Mouse (Mus musculus): Measurements from ENCODE around the gene Golm1. TPM values are rescaled to one million over a fixed set of nuclear protein-coding genes. Genes with fewer than 3 reads are reported as not detected.
A peak's percentile ranks its signal among the peaks of the same experiment; 100 is the strongest.
"Not testable (repeated sequence)": the region's sequence is repeated elsewhere in the genome, so short reads cannot be mapped to it uniquely, and the experiment has no call there.

Golm1 gene
- polyA plus RNA-seq, 2 experiments, result 25.5 to 43.3 TPM

DNA sequence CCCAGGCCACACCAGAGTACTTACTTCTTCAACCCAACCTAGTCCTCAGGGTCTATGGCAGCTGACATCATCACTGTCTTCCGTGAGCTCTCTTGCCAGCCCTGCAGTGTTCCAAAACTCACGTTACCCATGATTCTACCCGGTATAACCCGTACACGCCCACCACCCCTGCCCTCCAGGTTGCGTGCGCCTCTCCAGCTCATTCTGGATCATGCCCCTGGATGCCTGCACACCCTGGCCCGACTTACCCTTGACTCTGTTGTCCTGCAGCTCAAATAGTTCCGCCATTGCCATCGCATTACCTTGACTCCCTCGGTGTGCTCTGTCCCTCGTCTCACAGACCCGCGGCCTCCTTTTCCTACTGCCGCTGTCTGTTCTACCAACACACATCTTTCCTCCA, 34.6 kb upstream of the Golm1 start, which contains the start of gene Spata31d1a:
TSS of gene Spata31d1a (minus strand) at position 101 of the 400 bp plus-strand sequence.
- WGBS (ENCODE audit: insufficient replicate concordance), result 76% methylated on average over 15 of the region's 15 CpGs
- TF ChIP-seq CTCF (IDR thresholded peaks at IDR 0.05; ENCODE audit: low read depth) (no peak), EP300 (IDR thresholded peaks at IDR 0.05; ENCODE audit: low read depth) (no peak)
- Histone ChIP-seq H3K4me1 (replicated peaks; ENCODE audit: control insufficient read depth in 2 of 2, insufficient read depth in 2 of 2, low read length in 1 of 2) (peaks cover 0 to 4% of the 10 kb centered on the region in 2 experiments; a peak in 1 of 4 replicates), H3K4me3 (ENCODE audit: insufficient read depth in 1 of 2, low read depth in 2 of 2, low read length in 2 of 2) (no peak within 1 kb of the TSS), H3K4me2 (ENCODE audit: low read depth) (no peak within 1 kb of the TSS), H3K9ac (replicated peaks) (no peak within 1 kb of the TSS), H3K9me3 (ENCODE audit: control insufficient read depth, low read length) (no peaks in the 10 kb centered on the region), H3K27me3 (ENCODE audit: control insufficient read depth, insufficient read depth, low read length) (peaks cover 2% of the 10 kb centered on the region; the same call in 1 of the 2 replicates), H3K36me3 (replicated peaks; ENCODE audit: control insufficient read depth, insufficient read depth, low read depth) (no peaks in the 10 kb centered on the region), H3K27ac (no peak within 1 kb of the TSS)
- DNase-seq (ENCODE audit: low read depth in 3 of 3, low spot score in 3 of 3), result no peak
- no peak for ATAC-seq (ENCODE audit: insufficient read depth)

- peaks cover 16% of the 10 kb centered on the region for H3K27me3 ChIP-seq (ENCODE audit: control insufficient read depth, insufficient read depth, low read length)
- H3K9me3 ChIP-seq (ENCODE audit: control insufficient read depth, low read length), result no peaks in the 10 kb centered on the region
- H3K27ac ChIP-seq, result no peak overlapping the region
- no peaks in the 10 kb centered on the region for H3K36me3 ChIP-seq (replicated peaks; ENCODE audit: control insufficient read depth, insufficient read depth, low read depth)
- H3K4me3 ChIP-seq (ENCODE audit: insufficient read depth in 1 of 2, low read depth in 2 of 2, low read length in 2 of 2), result no peak overlapping the region
- 16% methylated on average over 12 of the region's 12 CpGs for WGBS (ENCODE audit: insufficient replicate concordance)
- H3K9ac ChIP-seq (replicated peaks), result no peak overlapping the region
- no peak overlapping the region for H3K4me2 ChIP-seq (ENCODE audit: low read depth)
- H3K4me1 ChIP-seq (replicated peaks; ENCODE audit: control insufficient read depth in 2 of 2, insufficient read depth in 2 of 2, low read length in 1 of 2), result peaks cover 0 to 8% of the 10 kb centered on the region in 2 experiments; a peak in 2 of 4 replicates
- TF ChIP-seq CTCF (IDR thresholded peaks at IDR 0.05; ENCODE audit: low read depth) (peak; percentile 45), EP300 (IDR thresholded peaks at IDR 0.05; ENCODE audit: low read depth) (no peak)
- ATAC-seq (ENCODE audit: insufficient read depth) (no peak), DNase-seq (ENCODE audit: low read depth in 3 of 3, low spot score in 3 of 3) (no peak)
Observed at GRCm38 (mm10) chr13:59704562-59704961, 29.0 kb upstream of the Golm1 start.

DNA sequence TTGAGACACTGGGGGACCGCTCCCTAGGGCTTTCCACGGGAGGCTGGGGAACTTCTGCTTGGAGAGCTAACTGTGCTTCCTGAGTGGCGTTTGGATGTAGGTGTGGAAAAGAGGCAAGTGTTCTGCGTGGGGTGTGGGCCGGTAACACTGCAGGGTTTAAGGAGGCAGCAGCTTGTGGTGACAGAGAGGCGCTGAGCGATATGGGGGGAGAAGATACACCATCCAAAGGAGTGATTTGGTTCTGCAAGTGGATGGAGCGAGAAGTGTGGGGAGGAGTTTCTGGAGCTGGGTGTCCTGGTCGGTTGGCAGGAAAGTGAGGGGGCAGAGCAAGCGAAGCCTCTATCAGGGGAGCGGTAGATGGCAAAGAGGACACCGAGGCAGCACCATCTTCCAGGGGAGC, 27.9 kb upstream of the Golm1 start:
- no peaks in the 10 kb centered on the region for H3K36me3 ChIP-seq (replicated peaks; ENCODE audit: control insufficient read depth, insufficient read depth, low read depth)
- H3K27me3 ChIP-seq (ENCODE audit: control insufficient read depth, insufficient read depth, low read length), result peaks cover 16% of the 10 kb centered on the region
- H3K9ac ChIP-seq (replicated peaks), result no peak overlapping the region
- WGBS (ENCODE audit: insufficient replicate concordance), result 62% methylated on average over 12 of the region's 12 CpGs
- DNase-seq (ENCODE audit: low read depth in 3 of 3, low spot score in 3 of 3) (no peak), ATAC-seq (ENCODE audit: insufficient read depth) (no peak)
- TF ChIP-seq EP300 (IDR thresholded peaks at IDR 0.05; ENCODE audit: low read depth), result no peak
- TF ChIP-seq CTCF (IDR thresholded peaks at IDR 0.05; ENCODE audit: low read depth), result no peak
- no peak overlapping the region for H3K4me3 ChIP-seq (ENCODE audit: insufficient read depth in 1 of 2, low read depth in 2 of 2, low read length in 2 of 2)
- no peaks in the 10 kb centered on the region for H3K9me3 ChIP-seq (ENCODE audit: control insufficient read depth, low read length)
- no peak overlapping the region for H3K27ac ChIP-seq
- no peak overlapping the region for H3K4me2 ChIP-seq (ENCODE audit: low read depth)
- H3K4me1 ChIP-seq (replicated peaks; ENCODE audit: control insufficient read depth in 2 of 2, insufficient read depth in 2 of 2, low read length in 1 of 2), result peaks cover 0 to 8% of the 10 kb centered on the region in 2 experiments; a peak in 2 of 4 replicates

- not testable (repeated sequence) for H3K4me2 ChIP-seq (ENCODE audit: low read depth); H3K36me3 ChIP-seq (replicated peaks; ENCODE audit: control insufficient read depth, insufficient read depth, low read depth); H3K9me3 ChIP-seq (ENCODE audit: control insufficient read depth, low read length); H3K4me1 ChIP-seq (replicated peaks; ENCODE audit: control insufficient read depth in 2 of 2, insufficient read depth in 2 of 2, low read length in 1 of 2); ATAC-seq (ENCODE audit: insufficient read depth); H3K4me3 ChIP-seq (ENCODE audit: insufficient read depth in 1 of 2, low read depth in 2 of 2, low read length in 2 of 2); H3K9ac ChIP-seq (replicated peaks); DNase-seq (ENCODE audit: low read depth in 3 of 3, low spot score in 3 of 3); H3K27ac ChIP-seq
- H3K27me3 ChIP-seq (ENCODE audit: control insufficient read depth, insufficient read depth, low read length), result peaks cover 16% of the 10 kb centered on the region
- WGBS (ENCODE audit: insufficient replicate concordance), result 48% methylated on average over 1 of the region's 1 CpGs
Observed at GRCm38 (mm10) chr13:59700137-59700536, 24.5 kb upstream of the Golm1 start.

- Histone ChIP-seq H3K27me3 (ENCODE audit: control insufficient read depth, insufficient read depth, low read length) (peaks cover 10% of the 10 kb centered on the region; the same call in 1 of the 2 replicates), H3K27ac (no peak overlapping the region), H3K9ac (replicated peaks) (no peak overlapping the region), H3K4me1 (replicated peaks; ENCODE audit: control insufficient read depth in 2 of 2, insufficient read depth in 2 of 2, low read length in 1 of 2) (peaks cover 0 to under 1% of the 10 kb centered on the region in 2 experiments; a peak in 1 of 4 replicates), H3K36me3 (replicated peaks; ENCODE audit: control insufficient read depth, insufficient read depth, low read depth) (no peaks in the 10 kb centered on the region), H3K9me3 (ENCODE audit: control insufficient read depth, low read length) (no peaks in the 10 kb centered on the region), H3K4me3 (ENCODE audit: insufficient read depth in 1 of 2, low read depth in 2 of 2, low read length in 2 of 2) (no peak overlapping the region), H3K4me2 (ENCODE audit: low read depth) (no peak overlapping the region)
- WGBS (ENCODE audit: insufficient replicate concordance), result 76% methylated on average over 8 of the region's 8 CpGs
- DNase-seq (ENCODE audit: low read depth in 3 of 3, low spot score in 3 of 3) (no peak), ATAC-seq (ENCODE audit: insufficient read depth) (no peak)
- no peak for TF ChIP-seq CTCF (IDR thresholded peaks at IDR 0.05; ENCODE audit: low read depth)
- no peak for TF ChIP-seq EP300 (IDR thresholded peaks at IDR 0.05; ENCODE audit: low read depth)
Observed at GRCm38 (mm10) chr13:59699131-59699530, 23.5 kb upstream of the Golm1 start.

Data from liver, embryonic 14.5 days (tissue).